Mouse (Mus musculus) hindbrain, embryonic 11.5 days (tissue): ENCODE results near the gene Fgfr2. TPM values are rescaled to one million over a fixed set of nuclear protein-coding genes. Genes with fewer than 3 reads are reported as not detected.

Experiments
- ATAC-seq: fragments of 200-750 bp; cut with Nextera tagmentation; 2 replicates; pipeline ENCODE4 v1.8.0; 2017; ENCODE audit warnings: mild to moderate bottlenecking, moderate TSS enrichment, moderate library complexity; ENCODE audit not compliant: low FRiP score
- DNase-seq: peaks from one replicate; pipeline ENCODE4 v3.0.0-alpha.2; 2015; ENCODE audit warnings: low spot score
- H3K27ac ChIP-seq: fragments of 300-500 bp; sonication (generic); 2 replicates; pipeline ENCODE4 v1.5.1; 2014; ENCODE audit warnings: mild to moderate bottlenecking, low read depth, low read length
- H3K27me3 ChIP-seq: fragments of 300-500 bp; sonication (generic); 2 replicates; pipeline ENCODE4 v1.6.1; 2014; ENCODE audit warnings: mild to moderate bottlenecking, low read length, moderate library complexity, mixed read lengths; ENCODE audit not compliant: control insufficient read depth, insufficient read depth
- H3K36me3 ChIP-seq: fragments of 300-500 bp; sonication (generic); 2 replicates; pipeline ENCODE4 v1.6.1; 2014; ENCODE audit warnings: mild to moderate bottlenecking, low read length, moderate library complexity, mixed read lengths; ENCODE audit not compliant: control insufficient read depth, insufficient read depth
- H3K4me1 ChIP-seq: fragments of 300-500 bp; sonication (generic); replicated peaks from 2 replicates; pipeline ENCODE4 v1.6.1; 2014; ENCODE audit warnings: low read length, mixed read lengths; ENCODE audit not compliant: control insufficient read depth, insufficient read depth
- H3K4me2 ChIP-seq: fragments of 300-500 bp; sonication (generic); replicated peaks from 2 replicates; pipeline ENCODE4 v1.6.1; 2014; ENCODE audit warnings: mild to moderate bottlenecking, low read depth, low read length
- H3K4me3 ChIP-seq: fragments of 300-500 bp; sonication (generic); 2 replicates; pipeline ENCODE4 v1.5.1; 2014; ENCODE audit warnings: low read depth, low read length
- H3K9ac ChIP-seq: fragments of 300-500 bp; sonication (generic); 2 replicates; pipeline ENCODE4 v1.6.1; 2014; ENCODE audit warnings: low read depth, low read length
- H3K9me3 ChIP-seq: fragments of 300-500 bp; sonication (generic); 2 replicates; pipeline ENCODE4 v1.6.1; 2016; ENCODE audit warnings: low read length; ENCODE audit not compliant: control insufficient read depth
- WGBS: fragments of 180-500 bp; shearing (Covaris S2); extraction: QIAGEN DNeasy Blood & Tissue Kit; methylation state at CpG from one replicate; pipeline ENCODE4 v1.1.7; 2014; 5-methylcytosine and 5-hydroxymethylcytosine counted together
- polyA plus RNA-seq: library from polyadenylated mRNA; unstranded; fragments of >200 nt; fragmentation: Nextera tagmentation; extraction: Ambion mirVana; gene quantifications from 2 replicates; pipeline ENCODE4 v1.2.1, GENCODE M21; 2014

Fgfr2 gene
- polyA plus RNA-seq, 1 experiment from 2014 or later, result 71.3 TPM

- no peak overlapping the region for H3K4me2 ChIP-seq
- H3K27ac ChIP-seq, result no peak overlapping the region
- H3K9ac ChIP-seq, result no peak overlapping the region
- no peaks in the 10 kb centered on the region for H3K27me3 ChIP-seq
- H3K9me3 ChIP-seq, result no peaks in the 10 kb centered on the region
- no peaks in the 10 kb centered on the region for H3K4me1 ChIP-seq
- 76% methylated on average over 6 of the region's 6 CpGs for WGBS
- no peak for ATAC-seq
- no peak overlapping the region for H3K4me3 ChIP-seq
- no peak for DNase-seq
- H3K36me3 ChIP-seq, result no peaks in the 10 kb centered on the region
Observed at GRCm38 (mm10) chr7:132211920-132212701, 911.0 kb downstream of the Fgfr2 start.

GRCm38 (mm10) chr7:132210616-132211015, 912.5 kb downstream of the Fgfr2 start:
- 82% methylated on average over 5 of the region's 5 CpGs for WGBS
- no peak overlapping the region for H3K4me2 ChIP-seq
- H3K4me3 ChIP-seq, result no peak overlapping the region
- H3K4me1 ChIP-seq, result no peaks in the 10 kb centered on the region
- no peak for ATAC-seq
- H3K27ac ChIP-seq, result no peak overlapping the region
- no peak overlapping the region for H3K9ac ChIP-seq
- no peaks in the 10 kb centered on the region for H3K36me3 ChIP-seq
- H3K9me3 ChIP-seq, result no peaks in the 10 kb centered on the region
- no peak for DNase-seq
- no peaks in the 10 kb centered on the region for H3K27me3 ChIP-seq

- H3K9ac ChIP-seq, result no peak overlapping the region
- DNase-seq (no peak), ATAC-seq (no peak)
- H3K36me3 ChIP-seq, result no peaks in the 10 kb centered on the region
- no peak overlapping the region for H3K4me3 ChIP-seq
- no peaks in the 10 kb centered on the region for H3K9me3 ChIP-seq
- no peaks in the 10 kb centered on the region for H3K4me1 ChIP-seq
- no peak overlapping the region for H3K27ac ChIP-seq
- no peak overlapping the region for H3K4me2 ChIP-seq
- H3K27me3 ChIP-seq, result no peaks in the 10 kb centered on the region
- 88% methylated on average over 9 of the region's 9 CpGs for WGBS
Observed at GRCm38 (mm10) chr7:132208946-132209651, 914.1 kb downstream of the Fgfr2 start.

- Histone ChIP-seq H3K9me3 (no peaks in the 10 kb centered on the region), H3K27me3 (no peaks in the 10 kb centered on the region), H3K4me1 (no peaks in the 10 kb centered on the region), H3K4me2 (no peak overlapping the region), H3K9ac (no peak overlapping the region), H3K4me3 (no peak overlapping the region), H3K27ac (no peak overlapping the region), H3K36me3 (no peaks in the 10 kb centered on the region)
- DNase-seq (no peak), ATAC-seq (no peak)
- 43% methylated on average over 1 of the region's 1 CpGs for WGBS
Observed at GRCm38 (mm10) chr7:132204073-132204612, 919.0 kb downstream of the Fgfr2 start.

- DNase-seq, result no peak
- Histone ChIP-seq H3K4me3 (no peak overlapping the region), H3K36me3 (no peaks in the 10 kb centered on the region), H3K27ac (no peak overlapping the region), H3K9ac (no peak overlapping the region), H3K9me3 (no peaks in the 10 kb centered on the region), H3K27me3 (no peaks in the 10 kb centered on the region), H3K4me1 (no peaks in the 10 kb centered on the region), H3K4me2 (no peak overlapping the region)
- WGBS, result 38% methylated on average over 6 of the region's 6 CpGs
- no peak for ATAC-seq
Observed at GRCm38 (mm10) chr7:132199686-132200085, 923.5 kb downstream of the Fgfr2 start.

- Histone ChIP-seq H3K4me3 (no peak overlapping the region), H3K9me3 (no peaks in the 10 kb centered on the region), H3K36me3 (no peaks in the 10 kb centered on the region), H3K27me3 (no peaks in the 10 kb centered on the region), H3K9ac (no peak overlapping the region), H3K4me1 (no peaks in the 10 kb centered on the region), H3K27ac (no peak overlapping the region), H3K4me2 (no peak overlapping the region)
- WGBS, result 100% methylated on average over 1 of the region's 1 CpGs
- ATAC-seq (no peak), DNase-seq (no peak)
Observed at GRCm38 (mm10) chr7:132198806-132199205, 924.3 kb downstream of the Fgfr2 start.

GRCm38 (mm10) chr7:132197817-132198475, 925.2 kb downstream of the Fgfr2 start:
- ATAC-seq (no peak), DNase-seq (no peak)
- H3K4me2 ChIP-seq, result no peak overlapping the region

GRCm38 (mm10) chr7:132196581-132196980, 926.6 kb downstream of the Fgfr2 start:
- 87% methylated on average over 1 of the region's 1 CpGs for WGBS
- no peak overlapping the region for H3K27ac ChIP-seq
- H3K36me3 ChIP-seq, result no peaks in the 10 kb centered on the region
- H3K9me3 ChIP-seq, result no peaks in the 10 kb centered on the region
- no peak for ATAC-seq
- no peaks in the 10 kb centered on the region for H3K4me1 ChIP-seq
- H3K9ac ChIP-seq, result no peak overlapping the region
- no peak for DNase-seq
- H3K27me3 ChIP-seq, result no peaks in the 10 kb centered on the region
- no peak overlapping the region for H3K4me2 ChIP-seq
- no peak overlapping the region for H3K4me3 ChIP-seq

More at GRCm38 (mm10) chr7:132197817-132198475, 925.2 kb downstream of the Fgfr2 start:
- Histone ChIP-seq H3K9ac (no peak overlapping the region), H3K4me3 (no peak overlapping the region), H3K27ac (no peak overlapping the region), H3K36me3 (no peaks in the 10 kb centered on the region), H3K9me3 (no peaks in the 10 kb centered on the region), H3K4me1 (no peaks in the 10 kb centered on the region), H3K27me3 (no peaks in the 10 kb centered on the region)
- WGBS, result 52% methylated on average over 7 of the region's 7 CpGs
